Mouse (Mus musculus): ENCODE data around the gene Acaca. TPM values are rescaled to one million over a fixed set of nuclear protein-coding genes. Genes with fewer than 3 reads are reported as not detected.
"Not testable (repeated sequence)": the region's sequence is repeated elsewhere in the genome, so short reads cannot be mapped to it uniquely, and the experiment has no call there.

The Acaca gene
- polyA plus RNA-seq, 1 experiment: 38.5 TPM

- Histone ChIP-seq H3K4me1 (ENCODE audit: control insufficient read depth, insufficient read depth, low read length) (no peaks in the 10 kb centered on the region), H3K4me3 (ENCODE audit: insufficient read depth, low read depth, low read length) (no peak overlapping the region), H3K27ac (ENCODE audit: insufficient read depth, low read depth, low read length) (no peak overlapping the region), H3K36me3 (ENCODE audit: control insufficient read depth, insufficient read depth, low read length) (no peaks in the 10 kb centered on the region), H3K27me3 (replicated peaks; ENCODE audit: control insufficient read depth, insufficient read depth, low read length) (no peaks in the 10 kb centered on the region)
- WGBS: 66% methylated on average over 7 of the region's 7 CpGs
- TF ChIP-seq POLR2A (IDR thresholded peaks at IDR 0.05; ENCODE audit: low read depth, low read length) (no peak), CTCF (conservative IDR thresholded peaks at IDR 0.05; ENCODE audit: insufficient read depth, insufficient read length, low read depth, low read length) (no peak)
- DNase-seq: no peak
Measured at GRCm38 (mm10) chr11:84324032-84324752, 194.7 kb downstream of the Acaca start.

GRCm38 (mm10) chr11:84327086-84327485 lies 197.6 kb downstream of the Acaca start:
- WGBS: 68% methylated on average over 4 of the region's 4 CpGs
- Histone ChIP-seq H3K36me3 (ENCODE audit: control insufficient read depth, insufficient read depth, low read length) (no peaks in the 10 kb centered on the region), H3K27ac (ENCODE audit: insufficient read depth, low read depth, low read length) (no peak overlapping the region), H3K4me3 (ENCODE audit: insufficient read depth, low read depth, low read length) (no peak overlapping the region), H3K27me3 (replicated peaks; ENCODE audit: control insufficient read depth, insufficient read depth, low read length) (no peaks in the 10 kb centered on the region), H3K4me1 (ENCODE audit: control insufficient read depth, insufficient read depth, low read length) (no peaks in the 10 kb centered on the region)
- no peak for TF ChIP-seq CTCF (conservative IDR thresholded peaks at IDR 0.05; ENCODE audit: insufficient read depth, insufficient read length, low read depth, low read length)
- TF ChIP-seq POLR2A (IDR thresholded peaks at IDR 0.05; ENCODE audit: low read depth, low read length): no peak
- DNase-seq: peak; percentile 14

GRCm38 (mm10) chr11:84332384-84332783 lies 202.9 kb downstream of the Acaca start:
- DNase-seq: no peak
- no peak overlapping the region for H3K27ac ChIP-seq (ENCODE audit: insufficient read depth, low read depth, low read length)
- TF ChIP-seq POLR2A (IDR thresholded peaks at IDR 0.05; ENCODE audit: low read depth, low read length) (no peak), CTCF (conservative IDR thresholded peaks at IDR 0.05; ENCODE audit: insufficient read depth, insufficient read length, low read depth, low read length) (no peak)
- H3K4me3 ChIP-seq (ENCODE audit: insufficient read depth, low read depth, low read length): no peak overlapping the region
- no peaks in the 10 kb centered on the region for H3K36me3 ChIP-seq (ENCODE audit: control insufficient read depth, insufficient read depth, low read length)
- H3K4me1 ChIP-seq (ENCODE audit: control insufficient read depth, insufficient read depth, low read length): no peaks in the 10 kb centered on the region
- no peaks in the 10 kb centered on the region for H3K27me3 ChIP-seq (replicated peaks; ENCODE audit: control insufficient read depth, insufficient read depth, low read length)

GRCm38 (mm10) chr11:84332860-84333259 lies 203.4 kb downstream of the Acaca start:
- Histone ChIP-seq H3K4me3 (ENCODE audit: insufficient read depth, low read depth, low read length) (no peak overlapping the region), H3K27me3 (replicated peaks; ENCODE audit: control insufficient read depth, insufficient read depth, low read length) (no peaks in the 10 kb centered on the region), H3K4me1 (ENCODE audit: control insufficient read depth, insufficient read depth, low read length) (no peaks in the 10 kb centered on the region), H3K36me3 (ENCODE audit: control insufficient read depth, insufficient read depth, low read length) (no peaks in the 10 kb centered on the region), H3K27ac (ENCODE audit: insufficient read depth, low read depth, low read length) (no peak overlapping the region)
- no peak for DNase-seq
- TF ChIP-seq CTCF (conservative IDR thresholded peaks at IDR 0.05; ENCODE audit: insufficient read depth, insufficient read length, low read depth, low read length) (no peak), POLR2A (IDR thresholded peaks at IDR 0.05; ENCODE audit: low read depth, low read length) (no peak)
- 87% methylated on average over 3 of the region's 3 CpGs for WGBS

- H3K4me3 ChIP-seq (ENCODE audit: insufficient read depth, low read depth, low read length); H3K27me3 ChIP-seq (replicated peaks; ENCODE audit: control insufficient read depth, insufficient read depth, low read length); H3K4me1 ChIP-seq (ENCODE audit: control insufficient read depth, insufficient read depth, low read length); DNase-seq; H3K36me3 ChIP-seq (ENCODE audit: control insufficient read depth, insufficient read depth, low read length); H3K27ac ChIP-seq (ENCODE audit: insufficient read depth, low read depth, low read length): not testable (repeated sequence)
- WGBS: 98% methylated on average over 8 of the region's 8 CpGs
Measured at GRCm38 (mm10) chr11:84338273-84338672, 208.8 kb downstream of the Acaca start.

- DNase-seq: no peak
- no peaks in the 10 kb centered on the region for H3K36me3 ChIP-seq (ENCODE audit: control insufficient read depth, insufficient read depth, low read length)
- no peaks in the 10 kb centered on the region for H3K4me1 ChIP-seq (ENCODE audit: control insufficient read depth, insufficient read depth, low read length)
- no peak overlapping the region for H3K27ac ChIP-seq (ENCODE audit: insufficient read depth, low read depth, low read length)
- TF ChIP-seq POLR2A (IDR thresholded peaks at IDR 0.05; ENCODE audit: low read depth, low read length) (no peak), CTCF (conservative IDR thresholded peaks at IDR 0.05; ENCODE audit: insufficient read depth, insufficient read length, low read depth, low read length) (no peak)
- H3K4me3 ChIP-seq (ENCODE audit: insufficient read depth, low read depth, low read length): no peak overlapping the region
- H3K27me3 ChIP-seq (replicated peaks; ENCODE audit: control insufficient read depth, insufficient read depth, low read length): no peaks in the 10 kb centered on the region
- 89% methylated on average over 2 of the region's 2 CpGs for WGBS
Measured at GRCm38 (mm10) chr11:84340630-84341029, 211.2 kb downstream of the Acaca start.

GRCm38 (mm10) chr11:84344522-84345236 lies 215.2 kb downstream of the Acaca start:
- 78% methylated on average over 6 of the region's 6 CpGs for WGBS
- Histone ChIP-seq H3K27ac (ENCODE audit: insufficient read depth, low read depth, low read length) (no peak overlapping the region), H3K4me3 (ENCODE audit: insufficient read depth, low read depth, low read length) (no peak overlapping the region), H3K36me3 (ENCODE audit: control insufficient read depth, insufficient read depth, low read length) (no peaks in the 10 kb centered on the region), H3K27me3 (replicated peaks; ENCODE audit: control insufficient read depth, insufficient read depth, low read length) (no peaks in the 10 kb centered on the region), H3K4me1 (ENCODE audit: control insufficient read depth, insufficient read depth, low read length) (no peaks in the 10 kb centered on the region)
- DNase-seq: no peak
- TF ChIP-seq POLR2A (IDR thresholded peaks at IDR 0.05; ENCODE audit: low read depth, low read length) (no peak), CTCF (conservative IDR thresholded peaks at IDR 0.05; ENCODE audit: insufficient read depth, insufficient read length, low read depth, low read length) (no peak)

All from kidney, adult 2 months (tissue).